Comparison of ENCODE assay signal across 8 mouse cellular contexts in the genomic region with DNA sequence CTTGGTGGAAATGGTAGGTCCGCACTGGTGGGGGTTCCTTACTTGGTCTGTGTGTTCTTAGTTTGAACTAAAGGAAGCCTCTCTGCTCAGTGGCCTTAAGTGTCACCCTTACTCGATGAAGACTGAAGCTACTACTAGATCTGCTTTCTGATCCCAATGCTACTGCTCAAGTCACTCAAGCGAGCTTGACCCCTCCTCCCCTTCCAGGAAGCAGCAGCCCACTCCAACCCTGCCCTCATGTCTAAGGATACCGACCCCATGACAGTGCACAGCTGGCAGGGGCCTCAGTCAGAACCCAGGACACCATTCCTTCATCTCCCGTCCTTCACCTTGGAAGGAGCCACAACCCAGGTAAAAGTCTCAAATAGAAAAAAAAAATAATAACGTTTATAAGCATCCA. TPM values are rescaled to one million over a fixed set of nuclear protein-coding genes. Genes with fewer than 3 reads are reported as not detected.
DNase-seq lines count a peak whose midpoint lies in the region; ATAC-seq and TF ChIP-seq lines count a peak whose summit lies in the region.

A gene (plus strand): TSS at position 240 of the 400 bp plus-strand sequence.

- 70% methylated on average over 6 of the region's 6 CpGs for WGBS in heart, adult 2 months
- 69% methylated on average over 6 of the region's 6 CpGs for WGBS in heart, embryonic 15.5 days
- WGBS in midbrain, postnatal 0 days: 73% methylated on average over 6 of the region's 6 CpGs

- no peak for TF ChIP-seq POLR2A in heart, adult 2 months (IDR thresholded peaks at IDR 0.05; ENCODE audit: insufficient read depth, low read depth, low read length)

- no peak for TF ChIP-seq EP300 in heart, adult 2 months (IDR thresholded peaks at IDR 0.05; ENCODE audit: insufficient read depth, low read depth, low read length)

- H3K27ac ChIP-seq in heart, adult 2 months: no peak within 1 kb of the TSS
- H3K27ac ChIP-seq in heart, embryonic 15.5 days: peak within 1 kb of the TSS; percentile 80
- H3K27ac ChIP-seq in midbrain, postnatal 0 days (ENCODE audit: low read depth, low read length): peak within 1 kb of the TSS; percentile 67; the same call in 1 of the 2 replicates

- intact Hi-C loops in heart, adult 2 months (cut with DNase I): no loop called here

- DNase-seq in heart, adult 2 months: no peak
- DNase-seq in heart, adult 11 months: no peak
- DNase-seq in adrenal gland, postnatal 10 days: no peak
- DNase-seq in layer of hippocampus, postnatal 14 days (ENCODE audit: low spot score in 2 of 2): no peak
- no peak for DNase-seq in midbrain, postnatal 0 days (ENCODE audit: low spot score)
- no peak for DNase-seq in right cerebral cortex, adult 2 months (ENCODE audit: low spot score in 2 of 2)

- no peaks in the 10 kb centered on the region for H3K36me3 ChIP-seq in heart, adult 2 months (ENCODE audit: control insufficient read depth, insufficient read depth, low read length)
- no peaks in the 10 kb centered on the region for H3K36me3 ChIP-seq in heart, embryonic 15.5 days
- no peaks in the 10 kb centered on the region for H3K36me3 ChIP-seq in midbrain, postnatal 0 days (ENCODE audit: insufficient read depth, low read length)

- no peak for ATAC-seq in heart, embryonic 15.5 days (replicated peaks; ENCODE audit: insufficient number of reproducible peaks, insufficient read depth, low FRiP score, low read depth)
- no peak for ATAC-seq in midbrain, postnatal 0 days (ENCODE audit: low FRiP score)
- no peak for ATAC-seq in frontal cortex, adult (ENCODE audit: low TSS enrichment)

- H3K9ac ChIP-seq in heart, adult 2 months (ENCODE audit: low read depth, low read length): no peak within 1 kb of the TSS
- peak within 1 kb of the TSS; percentile 81; the same call in 1 of the 2 replicates for H3K9ac ChIP-seq in heart, embryonic 15.5 days
- peak within 1 kb of the TSS; percentile 96; the same call in 1 of the 2 replicates for H3K9ac ChIP-seq in midbrain, postnatal 0 days (replicated peaks; ENCODE audit: low read length, poor library complexity, severe bottlenecking)

- peaks cover 3% of the 10 kb centered on the region; the same call in 1 of the 2 replicates for H3K4me1 ChIP-seq in heart, adult 2 months (ENCODE audit: control insufficient read depth, insufficient read depth, low read length)
- H3K4me1 ChIP-seq in heart, embryonic 15.5 days (replicated peaks): peaks cover 27% of the 10 kb centered on the region
- H3K4me1 ChIP-seq in midbrain, postnatal 0 days (ENCODE audit: insufficient read depth, low read length): peaks cover 6% of the 10 kb centered on the region; the same call in 1 of the 2 replicates

- TF ChIP-seq CTCF in heart, adult 2 months (IDR thresholded peaks at IDR 0.05): no peak
- TF ChIP-seq CTCF in midbrain, postnatal 0 days (IDR thresholded peaks at IDR 0.05): no peak

- H3K4me3 ChIP-seq in heart, adult 2 months: no peak within 1 kb of the TSS
- peak within 1 kb of the TSS; percentile 84 for H3K4me3 ChIP-seq in heart, embryonic 15.5 days
- peak within 1 kb of the TSS; percentile 86 for H3K4me3 ChIP-seq in midbrain, postnatal 0 days (ENCODE audit: low read depth, low read length)

- H3K4me2 ChIP-seq in heart, embryonic 15.5 days: peak within 1 kb of the TSS; percentile 99
- H3K4me2 ChIP-seq in midbrain, postnatal 0 days (ENCODE audit: low read depth, low read length, poor library complexity, severe bottlenecking): peak within 1 kb of the TSS; percentile 91

- no peaks in the 10 kb centered on the region for H3K9me3 ChIP-seq in heart, embryonic 15.5 days (replicated peaks)
- H3K9me3 ChIP-seq in midbrain, postnatal 0 days (ENCODE audit: low read length): no peaks in the 10 kb centered on the region

- H3K79me2 ChIP-seq in heart, adult 2 months (replicated peaks; ENCODE audit: control insufficient read depth, insufficient read depth, low read length): no peaks in the 10 kb centered on the region

- no peaks in the 10 kb centered on the region; the same call in 1 of the 2 replicates for H3K27me3 ChIP-seq in heart, adult 2 months (ENCODE audit: control insufficient read depth, insufficient read depth, low read length)
- peaks cover 17% of the 10 kb centered on the region for H3K27me3 ChIP-seq in heart, embryonic 15.5 days
- H3K27me3 ChIP-seq in midbrain, postnatal 0 days (ENCODE audit: insufficient read depth, low read length): no peaks in the 10 kb centered on the region

RNA-seq across cellular contexts. Expression of the gene that starts here (rescaled TPM):
- total RNA-seq in heart, adult 2 months (2021): 10 to 100 TPM; 10.8 to 11.5 TPM
- 9.6 and 10.7 TPM in 2 replicates for polyA plus RNA-seq in heart, adult 2 months (2012; rRNA removed)
- 10 to 100 TPM; 28.8 to 29.6 TPM for total RNA-seq in adrenal gland, postnatal 10 days (2021)
- polyA plus RNA-seq in heart, embryonic 15.5 days (2015; fragmentation: Nextera tagmentation; extraction: Ambion mirVana): 4.8 and 7.9 TPM in 2 replicates
- 100 to 1,000 TPM; 178 to 193 TPM for total RNA-seq in layer of hippocampus, postnatal 14 days (2021)
- total RNA-seq in midbrain, postnatal 0 days (2014; rRNA removed): 125 and 140 TPM in 2 replicates
- 42.7 and 46.4 TPM in 2 replicates for polyA plus RNA-seq in midbrain, postnatal 0 days (2015; fragmentation: Nextera tagmentation; extraction: Ambion mirVana)
